Mouse (Mus musculus) ES-E14 (cell line): ENCODE data around the gene Aldh9a1.
A peak's percentile ranks its signal among the peaks of the same experiment; 100 is the strongest.

Experiments
- HCFC1 ChIP-seq: IDR thresholded peaks from 2 replicates; pipeline ENCODE4 v1.6.1; 2012; ENCODE audit warnings: low read length, inconsistent platforms, borderline replicate concordance; ENCODE audit not compliant: insufficient read depth
- MAFK ChIP-seq: IDR thresholded peaks from 2 replicates; pipeline ENCODE4 v1.6.1; 2014; ENCODE audit warnings: mild to moderate bottlenecking, low read depth, low read length, inconsistent platforms; ENCODE audit not compliant: insufficient read depth
- ZC3H11A ChIP-seq: IDR thresholded peaks from 2 replicates; pipeline ENCODE4 v1.6.1; 2012; ENCODE audit warnings: low read depth, mild to moderate bottlenecking, inconsistent platforms, low read length, borderline replicate concordance

GRCm38 (mm10) chr1:167337463-167338095 is 12.2 kb upstream of the Aldh9a1 start:
- peak; percentile 42; the same call in 1 of the 2 replicates for TF ChIP-seq ZC3H11A
- TF ChIP-seq MAFK, result no peak
- no peak for TF ChIP-seq HCFC1
